Mouse (Mus musculus) neural tube, postnatal 0 days (tissue): Measurements from ENCODE around the gene Xrcc1. TPM values are rescaled to one million over a fixed set of nuclear protein-coding genes. Genes with fewer than 3 reads are reported as not detected.

ENCODE experiments used
- polyA plus RNA-seq: library from polyadenylated mRNA; unstranded; fragments of >200 nt; fragmentation: Nextera tagmentation; extraction: Ambion mirVana; gene quantifications from 2 replicates; pipeline ENCODE4 v1.2.1, GENCODE M21; 2015

Gene Xrcc1
- polyA plus RNA-seq = 40.7 and 51.6 TPM in 2 replicates

GRCm38 (mm10) chr7:24546068-24546614 lies at the start of gene Xrcc1, which contains the start of gene Pinlyp:
Xrcc1 (plus strand) TSS chr7:24546289.
Pinlyp (minus strand) TSS chr7:24546118.

DNA sequence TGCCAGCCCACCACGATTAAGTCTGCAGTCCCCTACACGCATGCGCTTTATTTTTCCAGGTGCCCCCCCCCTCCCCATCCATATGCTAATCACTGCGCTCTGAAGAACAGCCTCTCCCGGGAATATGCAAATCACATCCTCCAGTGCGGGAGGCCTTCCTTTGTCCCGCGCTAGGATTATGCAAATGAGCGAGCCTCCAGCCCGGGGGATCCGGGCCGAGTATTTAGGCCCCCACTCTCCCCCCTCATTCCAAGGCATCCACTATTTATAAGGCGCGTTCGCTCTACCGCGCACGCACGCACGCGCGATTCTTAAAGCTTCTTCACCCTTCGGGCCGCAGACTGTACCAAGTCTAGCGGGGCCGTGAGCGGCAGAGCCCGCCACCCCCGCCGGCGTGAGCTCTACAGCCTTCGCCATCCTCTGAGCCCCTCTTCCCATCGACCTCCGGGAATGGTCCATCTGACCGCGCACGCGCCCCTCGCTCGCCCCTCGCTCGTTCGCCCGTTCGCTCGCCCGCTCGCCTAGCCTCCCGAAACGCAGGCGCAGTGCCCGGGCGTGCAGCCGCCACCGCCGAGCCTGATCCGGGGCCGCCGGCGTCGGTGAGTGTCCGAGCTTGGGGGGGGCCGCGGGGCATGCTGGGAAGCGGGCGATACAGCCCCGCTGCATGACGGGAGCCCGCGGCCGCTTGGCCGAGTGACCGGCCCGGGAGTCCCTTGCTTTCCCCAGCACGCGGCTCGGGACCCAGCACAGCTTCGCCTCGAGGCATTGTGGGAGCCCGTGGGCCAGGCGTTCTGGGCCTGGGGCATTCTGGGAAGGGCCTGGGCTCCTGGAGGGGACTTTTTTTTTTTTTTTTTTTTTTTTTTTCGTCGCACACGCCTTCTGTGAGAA lies 39.0 kb upstream of the Xrcc1 start, which contains the start of gene Zfp428:
Gene Zfp428, plus strand, starts transcription at position 169 of the 888 bp plus-strand sequence.

DNA sequence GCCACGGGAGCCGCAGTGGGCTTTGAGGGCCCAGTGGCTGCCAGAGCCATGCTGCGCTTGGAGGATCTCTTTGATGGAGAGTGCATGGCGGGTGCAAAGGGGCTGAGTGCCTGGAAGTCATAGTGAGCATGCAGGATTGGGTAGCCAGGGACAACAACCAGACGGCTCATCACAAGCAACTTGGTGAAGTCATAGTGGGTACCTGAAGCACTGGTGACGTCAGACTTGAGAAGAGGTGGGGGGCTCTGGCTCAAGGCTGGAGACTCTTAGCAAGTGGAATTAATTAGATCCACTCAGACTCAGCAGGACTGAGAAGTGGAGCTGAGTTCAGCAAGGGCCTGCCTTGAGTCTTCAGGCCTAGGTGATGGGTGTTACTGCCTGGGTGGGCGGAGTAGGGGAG lies 33.7 kb upstream of the Xrcc1 start, which contains the start of gene AC161166.1:
Gene AC161166.1, minus strand, starts transcription at position 101 of the 400 bp plus-strand sequence.

DNA sequence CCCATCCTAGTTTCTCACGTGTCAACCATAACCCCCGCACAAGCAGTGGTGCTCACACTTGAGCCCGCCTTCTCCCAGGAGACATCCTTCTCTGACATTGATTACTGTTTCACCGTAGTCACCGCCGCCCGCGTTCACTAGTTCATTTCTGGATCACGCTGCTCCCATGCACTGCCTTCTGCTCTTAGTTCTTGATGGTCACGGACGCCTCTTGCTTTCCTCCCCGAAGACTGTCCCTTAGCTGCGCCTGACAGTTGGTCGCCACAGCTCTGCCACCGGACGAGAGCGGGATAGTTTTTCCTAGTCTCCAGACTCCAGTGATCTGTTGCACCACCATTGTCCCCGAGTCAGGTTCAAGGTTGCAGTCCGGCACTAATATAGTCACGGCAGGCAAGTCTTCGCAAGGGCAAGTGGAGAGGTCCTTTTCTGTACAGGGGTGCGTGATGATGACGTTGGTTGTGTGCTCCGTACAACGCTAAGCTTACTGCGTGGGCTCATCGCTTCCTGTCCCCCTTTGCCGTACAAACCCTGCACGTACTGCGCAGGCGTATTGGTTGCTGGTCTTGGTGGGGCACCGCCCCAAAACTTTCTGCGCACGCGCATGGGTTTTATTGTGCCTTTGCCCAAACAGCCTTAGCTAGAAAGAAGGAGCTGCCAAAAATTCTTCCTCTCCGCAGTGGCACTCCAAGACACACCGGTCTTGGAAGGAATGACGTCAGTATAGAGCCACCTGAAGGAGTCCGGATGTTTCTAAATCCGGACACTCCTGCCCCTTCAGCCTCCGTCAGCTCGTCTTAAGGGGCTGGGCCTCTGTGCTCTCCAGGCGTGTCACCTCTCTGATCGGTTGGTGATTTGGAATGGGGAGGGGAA lies 15.8 kb upstream of the Xrcc1 start, which contains the start of gene Irgq:
Gene Irgq, plus strand, starts transcription at position 628 of the 870 bp plus-strand sequence.

GRCm38 (mm10) chr7:24587330-24588105 lies 41.4 kb downstream of the Xrcc1 start, which contains the start of the genes Ethe1 and Zfp575:
Ethe1 (plus strand) TSS chr7:24587543.
Zfp575 (minus strand) TSS chr7:24587641.

GRCm38 (mm10) chr7:24610144-24610878 lies 64.2 kb downstream of the Xrcc1 start, which contains the start of gene Phldb3:
Phldb3 (plus strand) TSS chr7:24610763.

Other genes starting within 250 kb of the Xrcc1 start
- gene Zfp61, start 245.1 kb upstream of the Xrcc1 start, polyA plus RNA-seq = 24.7 and 29.1 TPM in 2 replicates
- gene Zfp94, start 229.6 kb upstream of the Xrcc1 start, polyA plus RNA-seq = 19.7 and 21.9 TPM in 2 replicates
- gene Tescl, start 212.4 kb upstream of the Xrcc1 start, polyA plus RNA-seq = 0.65 and 1.0 TPM in 2 replicates
- gene Lypd5, start 197.1 kb upstream of the Xrcc1 start, polyA plus RNA-seq = 0.10 TPM in 1 of 2 replicates, not detected in the other
- 2.2 and 3.2 TPM in 2 replicates for gene Kcnn4, start 176.0 kb upstream of the Xrcc1 start, polyA plus RNA-seq
- 28.5 and 35.3 TPM in 2 replicates for gene Smg9, start 146.7 kb upstream of the Xrcc1 start, polyA plus RNA-seq
- gene Irgc1, start 94.0 kb upstream of the Xrcc1 start, polyA plus RNA-seq = not detected in 2 replicates
- gene Plaur, start 83.8 kb upstream of the Xrcc1 start, polyA plus RNA-seq = 1.4 and 2.5 TPM in 2 replicates
- gene Cadm4, start 64.3 kb upstream of the Xrcc1 start, polyA plus RNA-seq = 110 and 120 TPM in 2 replicates
- gene Zfp428, start 39.3 kb upstream of the Xrcc1 start, polyA plus RNA-seq = 201 and 233 TPM in 2 replicates
- gene AC161166.1, start 33.8 kb upstream of the Xrcc1 start, polyA plus RNA-seq = 0.35 and 0.56 TPM in 2 replicates
- 18.4 and 19.7 TPM in 2 replicates for gene Irgq, start 15.6 kb upstream of the Xrcc1 start, polyA plus RNA-seq
- 0.18 TPM in 1 of 2 replicates, not detected in the other for gene Pinlyp, start 171 bp upstream of the Xrcc1 start, polyA plus RNA-seq
- gene Ethe1, start 41.3 kb downstream of the Xrcc1 start, polyA plus RNA-seq = 30.6 and 31.1 TPM in 2 replicates
- gene Zfp575, start 41.4 kb downstream of the Xrcc1 start, polyA plus RNA-seq = 23.0 and 23.3 TPM in 2 replicates
- gene Phldb3, start 64.5 kb downstream of the Xrcc1 start, polyA plus RNA-seq = not detected in 2 replicates
- 1.2 and 1.3 TPM in 2 replicates for gene Lypd3, start 90.3 kb downstream of the Xrcc1 start, polyA plus RNA-seq
- not detected in 2 replicates for gene Tex101, start 130.4 kb downstream of the Xrcc1 start, polyA plus RNA-seq
- gene BC049730, start 163.0 kb downstream of the Xrcc1 start, polyA plus RNA-seq = not detected in 2 replicates
- gene Gm4763, start 180.6 kb downstream of the Xrcc1 start, polyA plus RNA-seq = not detected in 2 replicates
- 0.17 and 0.43 TPM in 2 replicates for gene Cd177, start 214.0 kb downstream of the Xrcc1 start, polyA plus RNA-seq
- gene Ceacam10, start 230.9 kb downstream of the Xrcc1 start, polyA plus RNA-seq = 0.51 and 1.2 TPM in 2 replicates